Mouse (Mus musculus) heart, embryonic 10.5 days (tissue): ENCODE measurements at regions not wholly inside any gene's neighbourhood (a gene's known extent, or its start where the extent isn't known, plus 50 kb on each side); places are given as distances from the start of the nearest gene placed in this dataset.
A peak's percentile ranks its signal among the peaks of the same experiment; 100 is the strongest.

Source experiments
- DNase-seq: peaks from one replicate; pipeline ENCODE4 v3.0.0-alpha.2; 2017; ENCODE audit warnings: low spot score
- H3K27ac ChIP-seq: fragments of 300-500 bp; sonication (generic); 2 replicates; pipeline ENCODE4 v1.5.1; 2016; ENCODE audit warnings: mild to moderate bottlenecking
- H3K27me3 ChIP-seq: fragments of 300-500 bp; sonication (generic); 2 replicates; pipeline ENCODE4 v1.6.1; 2016; ENCODE audit warnings: mild to moderate bottlenecking; ENCODE audit not compliant: poor library complexity, insufficient read depth, severe bottlenecking
- H3K36me3 ChIP-seq: fragments of 300-500 bp; sonication (generic); 2 replicates; pipeline ENCODE4 v1.6.1; 2016; ENCODE audit warnings: mild to moderate bottlenecking, moderate library complexity
- H3K4me1 ChIP-seq: fragments of 300-500 bp; sonication (generic); 2 replicates; pipeline ENCODE4 v1.6.1; 2016; ENCODE audit warnings: mild to moderate bottlenecking
- H3K4me3 ChIP-seq: fragments of 300-500 bp; sonication (generic); 2 replicates; pipeline ENCODE4 v1.5.1; 2016; ENCODE audit warnings: mild to moderate bottlenecking, moderate library complexity
- H3K9me3 ChIP-seq: fragments of 300-500 bp; sonication (generic); 2 replicates; pipeline ENCODE4 v1.6.1; 2016; ENCODE audit warnings: mild to moderate bottlenecking, moderate library complexity
- WGBS: fragments of 180-500 bp; shearing (Covaris S2); methylation state at CpG from one replicate; pipeline ENCODE4 v1.1.7; 2016; 5-methylcytosine and 5-hydroxymethylcytosine counted together

GRCm38 (mm10) chr19:18083312-18083711 is 245.9 kb upstream of the Pcsk5 start:
- no peaks in the 10 kb centered on the region for H3K36me3 ChIP-seq
- no peak for DNase-seq
- H3K4me1 ChIP-seq = peaks cover 5% of the 10 kb centered on the region; the same call in 1 of the 2 replicates
- H3K4me3 ChIP-seq = no peak overlapping the region
- no peaks in the 10 kb centered on the region for H3K27me3 ChIP-seq
- no peak overlapping the region for H3K27ac ChIP-seq
- H3K9me3 ChIP-seq = no peaks in the 10 kb centered on the region
- 52% methylated on average over 6 of the region's 6 CpGs for WGBS

GRCm38 (mm10) chr19:18068919-18069318 is 231.5 kb upstream of the Pcsk5 start:
- no peak overlapping the region for H3K4me3 ChIP-seq
- H3K27me3 ChIP-seq = no peaks in the 10 kb centered on the region
- DNase-seq = no peak
- peak overlapping the region; percentile 69 for H3K27ac ChIP-seq
- H3K4me1 ChIP-seq = peaks cover 21% of the 10 kb centered on the region
- no peaks in the 10 kb centered on the region for H3K36me3 ChIP-seq
- H3K9me3 ChIP-seq = no peaks in the 10 kb centered on the region
- WGBS = 42% methylated on average over 5 of the region's 5 CpGs

GRCm38 (mm10) chr19:18067855-18068494 is 230.5 kb upstream of the Pcsk5 start:
- Histone ChIP-seq H3K9me3 (no peaks in the 10 kb centered on the region), H3K4me3 (no peak overlapping the region), H3K4me1 (peaks cover 21% of the 10 kb centered on the region), H3K36me3 (no peaks in the 10 kb centered on the region), H3K27me3 (no peaks in the 10 kb centered on the region), H3K27ac (peak overlapping the region; percentile 69)
- no peak for DNase-seq
- WGBS = 72% methylated on average over 8 of the region's 8 CpGs

- Histone ChIP-seq H3K27ac (no peak overlapping the region), H3K36me3 (no peaks in the 10 kb centered on the region), H3K27me3 (no peaks in the 10 kb centered on the region), H3K4me1 (0 out of 2 replicates have a peak, but pooled peaks cover 7% of the 10 kb centered on the region), H3K4me3 (no peak overlapping the region), H3K9me3 (no peaks in the 10 kb centered on the region)
- 84% methylated on average over 7 of the region's 7 CpGs for WGBS
- DNase-seq = no peak
These were observed 219.9 kb upstream of the Pcsk5 start for GRCm38 (mm10) chr19:18057256-18057890.

- Histone ChIP-seq H3K27me3 (no peaks in the 10 kb centered on the region), H3K4me3 (no peak overlapping the region), H3K9me3 (no peaks in the 10 kb centered on the region), H3K27ac (no peak overlapping the region), H3K36me3 (no peaks in the 10 kb centered on the region), H3K4me1 (0 out of 2 replicates have a peak, but pooled peaks cover 7% of the 10 kb centered on the region)
- DNase-seq = no peak
- 75% methylated on average over 21 of the region's 21 CpGs for WGBS
These were observed 219.2 kb upstream of the Pcsk5 start for GRCm38 (mm10) chr19:18056414-18057254.

- DNase-seq = no peak
- no peak overlapping the region for H3K4me3 ChIP-seq
- H3K27ac ChIP-seq = no peak overlapping the region
- 89% methylated on average over 2 of the region's 2 CpGs for WGBS
- no peaks in the 10 kb centered on the region for H3K36me3 ChIP-seq
- no peaks in the 10 kb centered on the region for H3K9me3 ChIP-seq
- no peaks in the 10 kb centered on the region for H3K27me3 ChIP-seq
- 0 out of 2 replicates have a peak, but pooled peaks cover 3% of the 10 kb centered on the region for H3K4me1 ChIP-seq
These were observed 212.9 kb upstream of the Pcsk5 start for GRCm38 (mm10) chr19:18050353-18050752.

GRCm38 (mm10) chr19:18034225-18034624 is 196.8 kb upstream of the Pcsk5 start:
- 48% methylated on average over 1 of the region's 1 CpGs for WGBS
- Histone ChIP-seq H3K4me1 (no peaks in the 10 kb centered on the region), H3K36me3 (no peaks in the 10 kb centered on the region), H3K27me3 (no peaks in the 10 kb centered on the region), H3K27ac (no peak overlapping the region), H3K4me3 (no peak overlapping the region), H3K9me3 (no peaks in the 10 kb centered on the region)
- no peak for DNase-seq

GRCm38 (mm10) chr19:18033599-18033998 is 196.2 kb upstream of the Pcsk5 start:
- Histone ChIP-seq H3K9me3 (no peaks in the 10 kb centered on the region), H3K27ac (no peak overlapping the region), H3K4me1 (no peaks in the 10 kb centered on the region), H3K27me3 (no peaks in the 10 kb centered on the region), H3K4me3 (no peak overlapping the region), H3K36me3 (no peaks in the 10 kb centered on the region)
- WGBS = 88% methylated on average over 5 of the region's 5 CpGs
- no peak for DNase-seq

GRCm38 (mm10) chr19:18025877-18026276 is 188.4 kb upstream of the Pcsk5 start:
- DNase-seq = no peak
- Histone ChIP-seq H3K4me1 (no peaks in the 10 kb centered on the region), H3K27ac (no peak overlapping the region), H3K4me3 (no peak overlapping the region), H3K27me3 (no peaks in the 10 kb centered on the region), H3K9me3 (no peaks in the 10 kb centered on the region), H3K36me3 (no peaks in the 10 kb centered on the region)
- 84% methylated on average over 4 of the region's 4 CpGs for WGBS

GRCm38 (mm10) chr19:18020351-18020750 is 182.9 kb upstream of the Pcsk5 start:
- Histone ChIP-seq H3K4me1 (no peaks in the 10 kb centered on the region), H3K27ac (no peak overlapping the region), H3K27me3 (no peaks in the 10 kb centered on the region), H3K9me3 (no peaks in the 10 kb centered on the region), H3K36me3 (no peaks in the 10 kb centered on the region), H3K4me3 (no peak overlapping the region)
- 73% methylated on average over 2 of the region's 2 CpGs for WGBS
- no peak for DNase-seq

- Histone ChIP-seq H3K36me3 (no peaks in the 10 kb centered on the region), H3K27me3 (no peaks in the 10 kb centered on the region), H3K27ac (no peak overlapping the region), H3K9me3 (no peaks in the 10 kb centered on the region), H3K4me3 (no peak overlapping the region), H3K4me1 (no peaks in the 10 kb centered on the region)
- WGBS = 44% methylated on average over 1 of the region's 1 CpGs
- DNase-seq = no peak
These were observed 177.9 kb upstream of the Pcsk5 start for GRCm38 (mm10) chr19:18015371-18015770.

GRCm38 (mm10) chr19:18012029-18012428 is 174.6 kb upstream of the Pcsk5 start:
- no peaks in the 10 kb centered on the region for H3K36me3 ChIP-seq
- no peak overlapping the region for H3K27ac ChIP-seq
- no peak overlapping the region for H3K4me3 ChIP-seq
- H3K9me3 ChIP-seq = no peaks in the 10 kb centered on the region
- 86% methylated on average over 7 of the region's 7 CpGs for WGBS
- no peaks in the 10 kb centered on the region for H3K27me3 ChIP-seq
- H3K4me1 ChIP-seq = no peaks in the 10 kb centered on the region
- DNase-seq = no peak

GRCm38 (mm10) chr19:17997561-17997960 is 160.1 kb upstream of the Pcsk5 start:
- 84% methylated on average over 3 of the region's 3 CpGs for WGBS
- Histone ChIP-seq H3K4me3 (no peak overlapping the region), H3K4me1 (no peaks in the 10 kb centered on the region), H3K27ac (no peak overlapping the region), H3K27me3 (no peaks in the 10 kb centered on the region), H3K36me3 (no peaks in the 10 kb centered on the region), H3K9me3 (no peaks in the 10 kb centered on the region)
- no peak for DNase-seq
